Mouse (Mus musculus) embryo, embryonic 9.5 days (tissue): ENCODE data around the gene Nat8f3.
"Not testable (repeated sequence)": the region's sequence is repeated elsewhere in the genome, so short reads cannot be mapped to it uniquely, and the experiment has no call there.

Experiments
- DNase-seq: peaks from one replicate; pipeline ENCODE4 v3.0.0-alpha.2; 2017; ENCODE audit errors: extremely low spot score

The Nat8f3 gene

GRCm38 (mm10) chr6:85765532-85765931 lies at the start of gene Nat8f3:
Gene Nat8f3, minus strand, starts transcription at chr6:85765754.
- DNase-seq, result not testable (repeated sequence)

- no peak for DNase-seq
These were observed 47.8 kb upstream of the Nat8f3 start for GRCm38 (mm10) chr6:85813339-85813738.

- DNase-seq, result not testable (repeated sequence)
These were observed 45.5 kb upstream of the Nat8f3 start for GRCm38 (mm10) chr6:85810942-85811537.

GRCm38 (mm10) chr6:85810514-85810913 lies 45.0 kb upstream of the Nat8f3 start:
- not testable (repeated sequence) for DNase-seq

GRCm38 (mm10) chr6:85809784-85810183 lies 44.2 kb upstream of the Nat8f3 start:
- not testable (repeated sequence) for DNase-seq

GRCm38 (mm10) chr6:85803180-85803579 lies 37.6 kb upstream of the Nat8f3 start:
- not testable (repeated sequence) for DNase-seq

- DNase-seq, result not testable (repeated sequence)
These were observed 2.2 kb downstream of the Nat8f3 start for GRCm38 (mm10) chr6:85763127-85764070.

- not testable (repeated sequence) for DNase-seq
These were observed 2.9 kb downstream of the Nat8f3 start for GRCm38 (mm10) chr6:85762678-85763077.

- not testable (repeated sequence) for DNase-seq
These were observed 9.8 kb downstream of the Nat8f3 start for GRCm38 (mm10) chr6:85755705-85756249.

GRCm38 (mm10) chr6:85713105-85713504 lies 52.4 kb downstream of the Nat8f3 start, which contains the start of gene Nat8f7:
Gene Nat8f7, minus strand, starts transcription at chr6:85713205.
- not testable (repeated sequence) for DNase-seq

GRCm38 (mm10) chr6:85709607-85710006 lies 55.9 kb downstream of the Nat8f3 start:
- DNase-seq, result not testable (repeated sequence)

- DNase-seq, result not testable (repeated sequence)
These were observed 56.3 kb downstream of the Nat8f3 start for GRCm38 (mm10) chr6:85709206-85709605.

GRCm38 (mm10) chr6:85701943-85702342 lies 63.6 kb downstream of the Nat8f3 start:
- not testable (repeated sequence) for DNase-seq
